Mouse (Mus musculus) embryonic facial prominence, embryonic 10.5 days (tissue): ENCODE measurements around the gene Fuca1. TPM values are rescaled to one million over a fixed set of nuclear protein-coding genes. Genes with fewer than 3 reads are reported as not detected.
A peak's percentile ranks its signal among the peaks of the same experiment; 100 is the strongest.

Experiments
- DNase-seq: peaks from one replicate; pipeline ENCODE4 v3.0.0-alpha.2; 2017; ENCODE audit warnings: low spot score
- H3K27ac ChIP-seq: fragments of 300-500 bp; sonication (generic); replicated peaks from 2 replicates; pipeline ENCODE4 v1.5.1; 2016; ENCODE audit warnings: mild to moderate bottlenecking
- H3K27me3 ChIP-seq: fragments of 300-500 bp; sonication (generic); replicated peaks from 2 replicates; pipeline ENCODE4 v1.6.1; 2016; ENCODE audit warnings: low read depth, mild to moderate bottlenecking; ENCODE audit not compliant: poor library complexity, severe bottlenecking
- H3K36me3 ChIP-seq: fragments of 300-500 bp; sonication (generic); replicated peaks from 2 replicates; pipeline ENCODE4 v1.6.1; 2016; ENCODE audit warnings: mild to moderate bottlenecking, moderate library complexity
- H3K4me1 ChIP-seq: fragments of 300-500 bp; sonication (generic); 2 replicates; pipeline ENCODE4 v1.6.1; 2016
- H3K4me3 ChIP-seq: fragments of 300-500 bp; sonication (generic); 2 replicates; pipeline ENCODE4 v1.5.1; 2016; ENCODE audit warnings: mild to moderate bottlenecking, moderate library complexity
- H3K9me3 ChIP-seq: fragments of 300-500 bp; sonication (generic); 2 replicates; pipeline ENCODE4 v1.6.1; 2016; ENCODE audit warnings: mild to moderate bottlenecking
- WGBS: fragments of 180-500 bp; shearing (Covaris S2); methylation state at CpG from one replicate; pipeline ENCODE4 v1.1.7; 2016; 5-methylcytosine and 5-hydroxymethylcytosine counted together
- polyA plus RNA-seq: library from polyadenylated mRNA; unstranded; fragments of >200 nt; fragmentation: Nextera tagmentation; extraction: Ambion mirVana; gene quantifications from 2 replicates; pipeline ENCODE4 v1.2.1, GENCODE M21; 2016

Fuca1 gene
- polyA plus RNA-seq, 1 experiment from 2014 or later, result 46.8 TPM

- Histone ChIP-seq H3K27me3 (no peaks in the 10 kb centered on the region), H3K4me3 (no peak within 1 kb of the TSS), H3K27ac (no peak within 1 kb of the TSS), H3K4me1 (peaks cover 9% of the 10 kb centered on the region; the same call in 1 of the 2 replicates), H3K9me3 (no peaks in the 10 kb centered on the region), H3K36me3 (no peaks in the 10 kb centered on the region)
- 63% methylated on average over 8 of the region's 8 CpGs for WGBS
- no peak for DNase-seq
These were observed 25.4 kb upstream of the Fuca1 start, which contains the start of gene Cnr2 for GRCm38 (mm10) chr4:135895071-135895571. TSS of gene Cnr2 (plus strand) at chr4:135895394.

GRCm38 (mm10) chr4:135896157-135896556, 24.4 kb upstream of the Fuca1 start:
- no peak for DNase-seq
- Histone ChIP-seq H3K4me1 (peaks cover 9% of the 10 kb centered on the region; the same call in 1 of the 2 replicates), H3K27ac (no peak overlapping the region), H3K27me3 (no peaks in the 10 kb centered on the region), H3K9me3 (no peaks in the 10 kb centered on the region), H3K4me3 (no peak overlapping the region), H3K36me3 (no peaks in the 10 kb centered on the region)
- WGBS, result 84% methylated on average over 6 of the region's 6 CpGs

GRCm38 (mm10) chr4:135898380-135899049, 22.0 kb upstream of the Fuca1 start:
- Histone ChIP-seq H3K4me1 (peaks cover 9% of the 10 kb centered on the region; the same call in 1 of the 2 replicates), H3K9me3 (no peaks in the 10 kb centered on the region), H3K27me3 (no peaks in the 10 kb centered on the region), H3K36me3 (no peaks in the 10 kb centered on the region), H3K27ac (no peak overlapping the region), H3K4me3 (no peak overlapping the region)
- DNase-seq, result no peak
- 76% methylated on average over 9 of the region's 9 CpGs for WGBS

GRCm38 (mm10) chr4:135899050-135899448, 21.5 kb upstream of the Fuca1 start:
- DNase-seq, result no peak
- 87% methylated on average over 7 of the region's 7 CpGs for WGBS
- H3K9me3 ChIP-seq, result no peaks in the 10 kb centered on the region
- no peaks in the 10 kb centered on the region for H3K27me3 ChIP-seq
- no peaks in the 10 kb centered on the region for H3K36me3 ChIP-seq
- H3K4me3 ChIP-seq, result no peak overlapping the region
- H3K27ac ChIP-seq, result no peak overlapping the region
- H3K4me1 ChIP-seq, result peaks cover 9% of the 10 kb centered on the region; the same call in 1 of the 2 replicates

- Histone ChIP-seq H3K27me3 (no peaks in the 10 kb centered on the region), H3K4me3 (no peak overlapping the region), H3K27ac (no peak overlapping the region), H3K36me3 (no peaks in the 10 kb centered on the region), H3K4me1 (peaks cover 9% of the 10 kb centered on the region; the same call in 1 of the 2 replicates), H3K9me3 (no peaks in the 10 kb centered on the region)
- WGBS, result 88% methylated on average over 5 of the region's 5 CpGs
- DNase-seq, result no peak
These were observed 20.5 kb upstream of the Fuca1 start for GRCm38 (mm10) chr4:135900008-135900407.

- WGBS, result 91% methylated on average over 4 of the region's 4 CpGs
These were observed 17.8 kb upstream of the Fuca1 start for GRCm38 (mm10) chr4:135902606-135903242.

GRCm38 (mm10) chr4:135904810-135905209, 15.7 kb upstream of the Fuca1 start:
- H3K27me3 ChIP-seq, result no peaks in the 10 kb centered on the region
- DNase-seq, result no peak
- H3K4me3 ChIP-seq, result no peak overlapping the region
- H3K27ac ChIP-seq, result no peak overlapping the region
- no peaks in the 10 kb centered on the region for H3K9me3 ChIP-seq
- no peaks in the 10 kb centered on the region for H3K36me3 ChIP-seq
- H3K4me1 ChIP-seq, result no peaks in the 10 kb centered on the region
- WGBS, result 50% methylated on average over 1 of the region's 1 CpGs

More at GRCm38 (mm10) chr4:135902606-135903242, 17.8 kb upstream of the Fuca1 start:
- no peak overlapping the region for H3K27ac ChIP-seq
- no peaks in the 10 kb centered on the region for H3K27me3 ChIP-seq
- H3K9me3 ChIP-seq, result no peaks in the 10 kb centered on the region
- H3K4me3 ChIP-seq, result no peak overlapping the region
- no peak for DNase-seq
- H3K4me1 ChIP-seq, result 0 out of 2 replicates have a peak, but pooled peaks cover 6% of the 10 kb centered on the region
- H3K36me3 ChIP-seq, result no peaks in the 10 kb centered on the region

GRCm38 (mm10) chr4:135906633-135907032, 13.9 kb upstream of the Fuca1 start:
- Histone ChIP-seq H3K27ac (no peak overlapping the region), H3K27me3 (no peaks in the 10 kb centered on the region), H3K9me3 (no peaks in the 10 kb centered on the region), H3K4me3 (no peak overlapping the region), H3K36me3 (no peaks in the 10 kb centered on the region), H3K4me1 (no peaks in the 10 kb centered on the region)
- 85% methylated on average over 3 of the region's 3 CpGs for WGBS
- DNase-seq, result no peak

GRCm38 (mm10) chr4:135909326-135910066, 11.0 kb upstream of the Fuca1 start:
- WGBS, result 72% methylated on average over 13 of the region's 13 CpGs
- DNase-seq, result no peak
- Histone ChIP-seq H3K4me1 (peaks cover 8% of the 10 kb centered on the region), H3K27me3 (no peaks in the 10 kb centered on the region), H3K9me3 (no peaks in the 10 kb centered on the region), H3K27ac (no peak overlapping the region), H3K36me3 (no peaks in the 10 kb centered on the region), H3K4me3 (no peak overlapping the region)

- no peak for DNase-seq
- 71% methylated on average over 7 of the region's 7 CpGs for WGBS
- Histone ChIP-seq H3K27me3 (no peaks in the 10 kb centered on the region), H3K4me1 (peaks cover 8% of the 10 kb centered on the region), H3K4me3 (no peak overlapping the region), H3K27ac (no peak overlapping the region), H3K36me3 (no peaks in the 10 kb centered on the region), H3K9me3 (no peaks in the 10 kb centered on the region)
These were observed 9.0 kb upstream of the Fuca1 start for GRCm38 (mm10) chr4:135911531-135911930.

- Histone ChIP-seq H3K4me3 (no peak overlapping the region), H3K27me3 (no peaks in the 10 kb centered on the region), H3K4me1 (peaks cover 8% of the 10 kb centered on the region), H3K36me3 (no peaks in the 10 kb centered on the region), H3K27ac (no peak overlapping the region), H3K9me3 (no peaks in the 10 kb centered on the region)
- no peak for DNase-seq
- 70% methylated on average over 3 of the region's 3 CpGs for WGBS
These were observed 8.4 kb upstream of the Fuca1 start for GRCm38 (mm10) chr4:135912164-135912563.

GRCm38 (mm10) chr4:135912835-135913234, 7.7 kb upstream of the Fuca1 start:
- Histone ChIP-seq H3K27me3 (no peaks in the 10 kb centered on the region), H3K27ac (peak overlapping the region; percentile 44; the same call in 1 of the 2 replicates), H3K36me3 (no peaks in the 10 kb centered on the region), H3K9me3 (no peaks in the 10 kb centered on the region), H3K4me1 (peaks cover 8% of the 10 kb centered on the region), H3K4me3 (no peak overlapping the region)
- DNase-seq, result peak; percentile 26
- 49% methylated on average over 3 of the region's 3 CpGs for WGBS
